Mouse (Mus musculus): Measurements from ENCODE around the gene Capn3.

DNA sequence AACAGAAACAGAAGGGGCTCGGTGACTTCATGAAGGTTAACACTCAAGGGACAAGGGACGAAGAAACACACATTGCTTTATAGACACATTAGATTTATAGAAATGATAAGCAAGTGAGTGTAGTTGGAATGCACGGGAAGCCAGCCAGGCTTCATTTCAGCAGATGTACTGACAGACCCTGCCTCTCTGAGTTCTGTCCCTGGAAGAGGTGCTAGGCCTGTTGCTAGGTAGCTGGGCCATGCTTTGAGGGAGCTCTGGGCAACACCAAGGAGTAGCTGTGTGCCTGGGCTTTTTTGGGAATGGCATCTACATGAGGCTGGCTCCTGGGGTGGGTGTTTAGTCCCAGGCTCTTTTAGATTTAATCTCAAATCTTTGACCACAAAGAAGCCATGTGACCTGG lies 40.7 kb downstream of the Capn3 start:
- TF ChIP-seq CTCF (IDR thresholded peaks at IDR 0.05; ENCODE audit: low read depth, low read length) = no peak
- no peak for TF ChIP-seq POLR2A (IDR thresholded peaks at IDR 0.05; ENCODE audit: extremely low read depth, insufficient read depth, low read length)

All from liver, adult 2 months (tissue).